In the genomic region with DNA sequence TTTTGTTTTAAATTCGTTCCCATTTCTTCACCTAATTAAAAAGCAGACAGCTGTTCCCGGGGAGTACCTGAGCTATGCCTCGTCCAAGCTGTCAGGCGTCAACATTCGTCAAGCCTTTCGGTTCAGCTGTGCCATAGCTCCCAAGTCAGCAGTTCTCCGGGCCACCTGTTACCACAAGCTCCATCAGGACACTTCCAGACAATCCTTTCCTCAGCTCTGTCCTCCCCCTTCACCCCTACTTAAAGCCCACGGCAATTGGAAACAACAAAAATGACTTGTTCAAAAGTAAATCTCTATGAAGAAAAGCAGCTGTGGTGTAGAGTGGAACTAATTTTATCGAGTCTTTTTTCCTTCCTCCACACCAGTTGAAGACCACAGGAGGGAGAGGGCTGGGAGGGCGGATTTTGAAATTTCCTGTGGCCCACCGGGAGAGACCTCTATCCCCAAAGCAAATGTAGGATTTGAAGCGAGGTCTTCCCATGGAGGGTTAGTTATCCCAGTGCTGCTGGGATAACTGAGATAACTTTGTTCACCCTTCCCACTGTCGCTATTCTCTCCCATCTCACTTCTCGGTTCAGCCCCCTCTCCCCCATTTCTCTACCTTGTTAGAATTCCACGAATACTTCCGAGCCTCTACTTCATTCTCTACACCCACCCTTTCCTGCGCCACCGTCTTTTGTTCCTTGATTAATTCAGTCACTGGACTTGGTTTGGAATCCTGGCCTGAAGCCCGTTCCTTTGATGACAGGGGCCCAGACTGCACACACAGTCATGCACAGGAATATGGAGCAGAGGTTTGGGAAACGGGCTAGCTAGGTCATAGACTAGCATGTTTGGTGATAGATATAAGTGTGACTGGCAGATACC, we compare ENCODE assay signal across 9 mouse cellular contexts.
DNase-seq lines count a peak whose midpoint lies in the region; ATAC-seq and TF ChIP-seq lines count a peak whose summit lies in the region.
"Had no signal": no experiment of that assay in that cellular context is flagged by ENCODE, and none has a peak within 500 bp of the region (broad histone marks: within the 10 kb centered on the region; RNA-seq: fewer than 3 reads in every experiment).

No protein-coding gene starts in this region.

- H3K9me3 ChIP-seq in heart, postnatal 0 days (replicated peaks; ENCODE audit: control insufficient read depth, low read length), result no peaks in the 10 kb centered on the region
- H3K9me3 ChIP-seq in heart, embryonic 11.5 days (replicated peaks; ENCODE audit: control insufficient read depth, low read length), result no peaks in the 10 kb centered on the region
- H3K9me3 ChIP-seq in hindbrain, postnatal 0 days (ENCODE audit: low read length), result no peaks in the 10 kb centered on the region

- 0 out of 2 replicates have a peak overlapping the region, but pooled peaks have one; percentile 25 for H3K27ac ChIP-seq in heart, postnatal 0 days (ENCODE audit: low read depth)
- no peak overlapping the region for H3K27ac ChIP-seq in heart, embryonic 11.5 days (ENCODE audit: low read depth, low read length)
- H3K27ac ChIP-seq in testis, adult 2 months (ENCODE audit: control insufficient read depth, insufficient read depth, low read depth, low read length), result no peak overlapping the region
- H3K27ac ChIP-seq in hindbrain, postnatal 0 days, result no peak overlapping the region

- H3K9ac ChIP-seq in heart, postnatal 0 days (replicated peaks; ENCODE audit: low read depth, low read length), result no peak overlapping the region
- no peak overlapping the region for H3K9ac ChIP-seq in heart, embryonic 11.5 days (ENCODE audit: low read depth, low read length)
- H3K9ac ChIP-seq in hindbrain, postnatal 0 days (replicated peaks; ENCODE audit: low read length), result no peak overlapping the region

- H3K4me3 ChIP-seq in heart, postnatal 0 days (ENCODE audit: low read depth, low read length), result no peak overlapping the region
- H3K4me3 ChIP-seq in heart, embryonic 11.5 days (ENCODE audit: low read depth, low read length), result no peak overlapping the region
- H3K4me3 ChIP-seq in testis, adult 2 months (ENCODE audit: control insufficient read depth, low read depth, low read length), result peak overlapping the region; percentile 79
- no peak overlapping the region for H3K4me3 ChIP-seq in hindbrain, postnatal 0 days (ENCODE audit: low read length)

- ATAC-seq in heart, postnatal 0 days (ENCODE audit: insufficient read depth, low read depth), result peak; percentile 75
- ATAC-seq in heart, embryonic 11.5 days (replicated peaks; ENCODE audit: insufficient number of reproducible peaks, low FRiP score, low TSS enrichment), result no peak
- peak; percentile 72 for ATAC-seq in hindbrain, postnatal 0 days
- no peak for ATAC-seq in erythroid progenitor cell, adult 5-6 weeks (replicated peaks; ENCODE audit: low FRiP score, poor library complexity, severe bottlenecking)

- H3K4me2 ChIP-seq in heart, postnatal 0 days (ENCODE audit: low read depth, low read length), result peak overlapping the region; percentile 39
- no peak overlapping the region for H3K4me2 ChIP-seq in heart, embryonic 11.5 days
- H3K4me2 ChIP-seq in hindbrain, postnatal 0 days (ENCODE audit: low read depth, low read length), result peak overlapping the region; percentile 35

- peaks cover 14% of the 10 kb centered on the region; the same call in 1 of the 2 replicates for H3K4me1 ChIP-seq in heart, postnatal 0 days (ENCODE audit: control insufficient read depth, insufficient read depth)
- peaks cover 2% of the 10 kb centered on the region; the same call in 1 of the 2 replicates for H3K4me1 ChIP-seq in heart, embryonic 11.5 days (ENCODE audit: control insufficient read depth, insufficient read depth, low read length)
- peaks cover 14% of the 10 kb centered on the region for H3K4me1 ChIP-seq in testis, adult 2 months (ENCODE audit: control insufficient read depth, insufficient read depth, low read length)
- no peaks in the 10 kb centered on the region; the same call in 1 of the 2 replicates for H3K4me1 ChIP-seq in hindbrain, postnatal 0 days (ENCODE audit: insufficient read depth, low read length)

- no peaks in the 10 kb centered on the region for H3K36me3 ChIP-seq in heart, postnatal 0 days (replicated peaks; ENCODE audit: control insufficient read depth, insufficient read depth, low read length)
- no peaks in the 10 kb centered on the region for H3K36me3 ChIP-seq in heart, embryonic 11.5 days (ENCODE audit: control insufficient read depth, insufficient read depth, low read length)
- H3K36me3 ChIP-seq in testis, adult 2 months (ENCODE audit: control insufficient read depth, insufficient read depth, low read length), result no peaks in the 10 kb centered on the region
- no peaks in the 10 kb centered on the region for H3K36me3 ChIP-seq in hindbrain, postnatal 0 days (ENCODE audit: insufficient read depth, low read length)

- DNase-seq in heart, postnatal 0 days (ENCODE audit: low spot score), result peak; percentile 40
- no peak for DNase-seq in testis, postnatal 14 days (ENCODE audit: low spot score)
- peak; percentile 28 for DNase-seq in hindbrain, postnatal 0 days (ENCODE audit: low spot score)
- DNase-seq in frontal cortex, adult 2 months (ENCODE audit: extremely low spot score in 1 of 2, low spot score in 1 of 2), result no peak
- DNase-seq: right cerebral cortex, adult 18-20 months; thymus, postnatal 25 days had no signal

- no peaks in the 10 kb centered on the region for H3K27me3 ChIP-seq in heart, postnatal 0 days (ENCODE audit: control insufficient read depth, insufficient read depth, low read length)
- no peaks in the 10 kb centered on the region for H3K27me3 ChIP-seq in heart, embryonic 11.5 days (ENCODE audit: control insufficient read depth, insufficient read depth, low read length)
- H3K27me3 ChIP-seq in testis, adult 2 months (ENCODE audit: control insufficient read depth, insufficient read depth, low read length), result no peaks in the 10 kb centered on the region
- H3K27me3 ChIP-seq in hindbrain, postnatal 0 days (ENCODE audit: insufficient read depth, low read length), result no peaks in the 10 kb centered on the region

- TF ChIP-seq EP300 in heart, postnatal 0 days (IDR thresholded peaks at IDR 0.05; ENCODE audit: low read depth), result no peak

- no peak for TF ChIP-seq CTCF in heart, postnatal 0 days (IDR thresholded peaks at IDR 0.05; ENCODE audit: low read depth)
- TF ChIP-seq CTCF in testis, adult 2 months (IDR thresholded peaks at IDR 0.05; ENCODE audit: control insufficient read depth, insufficient read depth, insufficient replicate concordance, low read depth, low read length), result peak; percentile 3; the same call in 1 of the 2 replicates
- TF ChIP-seq CTCF in hindbrain, postnatal 0 days (IDR thresholded peaks at IDR 0.05; ENCODE audit: low read depth), result no peak

- WGBS in heart, postnatal 0 days, result 29% methylated on average over 20 of the region's 20 CpGs
- WGBS in heart, embryonic 11.5 days (ENCODE audit: insufficient replicate concordance), result 50% methylated on average over 20 of the region's 20 CpGs
- WGBS in hindbrain, postnatal 0 days, result 27% methylated on average over 20 of the region's 20 CpGs

- TF ChIP-seq POLR2A in testis, adult 2 months (IDR thresholded peaks at IDR 0.05; ENCODE audit: control insufficient read depth, low read depth, low read length), result no peak

Comparison
In these comparisons a context has a peak if more than half of its experiments do, and no peak if none do; other contexts are left out.
1. ATAC-seq: peak in heart, postnatal 0 days (single experiment) and hindbrain, postnatal 0 days (single experiment); none in heart, embryonic 11.5 days (single experiment) and erythroid progenitor cell, adult 5-6 weeks (single experiment).
2. DNase-seq: peak in heart, postnatal 0 days (single experiment) and hindbrain, postnatal 0 days (single experiment); none in testis, postnatal 14 days (single experiment) and frontal cortex, adult 2 months (0 of 2).